Mouse (Mus musculus) liver, adult 2 months (tissue): ENCODE results near the gene Slc45a1. TPM values are rescaled to one million over a fixed set of nuclear protein-coding genes. Genes with fewer than 3 reads are reported as not detected.

Experiments
- DNase-seq: peaks from one replicate; pipeline ENCODE4 v3.0.0-alpha.2; 2011; ENCODE audit warnings: low read depth, low spot score; ENCODE audit errors: extremely low read depth
- H3K27ac ChIP-seq: fragments of 200-500 bp; replicated peaks from 2 replicates; pipeline ENCODE4 v1.5.1; 2012; ENCODE audit warnings: low read depth, mild to moderate bottlenecking, control low read depth, inconsistent platforms, low read length; ENCODE audit not compliant: insufficient read depth
- H3K27me3 ChIP-seq: fragments of 200-500 bp; 2 replicates; pipeline ENCODE4 v1.6.1; 2012; ENCODE audit warnings: mild to moderate bottlenecking, moderate library complexity, low read length, inconsistent platforms; ENCODE audit not compliant: control insufficient read depth, insufficient read depth
- H3K36me3 ChIP-seq: fragments of 200-500 bp; 2 replicates; pipeline ENCODE4 v1.6.1; 2012; ENCODE audit warnings: low read length, inconsistent platforms; ENCODE audit not compliant: control insufficient read depth, insufficient read depth
- H3K4me1 ChIP-seq: fragments of 200-500 bp; 2 replicates; pipeline ENCODE4 v1.6.1; 2011; ENCODE audit warnings: low read length; ENCODE audit not compliant: control insufficient read depth, insufficient read depth
- H3K4me3 ChIP-seq: fragments of 200-500 bp; 2 replicates; pipeline ENCODE4 v1.5.1; 2011; ENCODE audit warnings: low read depth, mild to moderate bottlenecking, control low read depth, low read length, moderate library complexity; ENCODE audit not compliant: insufficient read depth
- H3K79me2 ChIP-seq: fragments of 200-500 bp; 2 replicates; pipeline ENCODE4 v1.6.1; 2012; ENCODE audit warnings: inconsistent platforms, mild to moderate bottlenecking, low read length, moderate library complexity; ENCODE audit not compliant: control insufficient read depth, insufficient read depth
- H3K9ac ChIP-seq: fragments of 200-500 bp; 2 replicates; pipeline ENCODE4 v1.6.1; 2012; ENCODE audit warnings: low read depth, mild to moderate bottlenecking, control low read depth, inconsistent platforms, low read length
- CTCF ChIP-seq: fragments of 200-500 bp; IDR thresholded peaks from 2 replicates; pipeline ENCODE4 v1.5.1; 2011; ENCODE audit warnings: low read depth, low read length, control low read depth
- POLR2A ChIP-seq: fragments of 200-500 bp; IDR thresholded peaks from 2 replicates; pipeline ENCODE4 v1.6.1; 2011; ENCODE audit warnings: low read length, control low read depth; ENCODE audit not compliant: insufficient read depth; ENCODE audit errors: extremely low read depth
- WGBS: fragments of 180-500 bp; shearing (Covaris S2); methylation state at CpG from one replicate; pipeline ENCODE4 v1.1.7; 2018; 5-methylcytosine and 5-hydroxymethylcytosine counted together
- polyA plus RNA-seq: library from polyadenylated mRNA; depleted of rRNA; stranded (reverse); fragments of >200 nt; gene quantifications from 2 replicates; pipeline ENCODE4 v1.2.3, GENCODE M21; 2012; rRNA removed
- total RNA-seq: library from RNA; depleted of rRNA; stranded (reverse); fragments of >200 nt; gene quantifications from 2 replicates; pipeline ENCODE4 v1.2.3, GENCODE M21; 2014; rRNA removed

The Slc45a1 gene
- total RNA-seq (not detected in 2 replicates), polyA plus RNA-seq (not detected in 2 replicates)

DNA sequence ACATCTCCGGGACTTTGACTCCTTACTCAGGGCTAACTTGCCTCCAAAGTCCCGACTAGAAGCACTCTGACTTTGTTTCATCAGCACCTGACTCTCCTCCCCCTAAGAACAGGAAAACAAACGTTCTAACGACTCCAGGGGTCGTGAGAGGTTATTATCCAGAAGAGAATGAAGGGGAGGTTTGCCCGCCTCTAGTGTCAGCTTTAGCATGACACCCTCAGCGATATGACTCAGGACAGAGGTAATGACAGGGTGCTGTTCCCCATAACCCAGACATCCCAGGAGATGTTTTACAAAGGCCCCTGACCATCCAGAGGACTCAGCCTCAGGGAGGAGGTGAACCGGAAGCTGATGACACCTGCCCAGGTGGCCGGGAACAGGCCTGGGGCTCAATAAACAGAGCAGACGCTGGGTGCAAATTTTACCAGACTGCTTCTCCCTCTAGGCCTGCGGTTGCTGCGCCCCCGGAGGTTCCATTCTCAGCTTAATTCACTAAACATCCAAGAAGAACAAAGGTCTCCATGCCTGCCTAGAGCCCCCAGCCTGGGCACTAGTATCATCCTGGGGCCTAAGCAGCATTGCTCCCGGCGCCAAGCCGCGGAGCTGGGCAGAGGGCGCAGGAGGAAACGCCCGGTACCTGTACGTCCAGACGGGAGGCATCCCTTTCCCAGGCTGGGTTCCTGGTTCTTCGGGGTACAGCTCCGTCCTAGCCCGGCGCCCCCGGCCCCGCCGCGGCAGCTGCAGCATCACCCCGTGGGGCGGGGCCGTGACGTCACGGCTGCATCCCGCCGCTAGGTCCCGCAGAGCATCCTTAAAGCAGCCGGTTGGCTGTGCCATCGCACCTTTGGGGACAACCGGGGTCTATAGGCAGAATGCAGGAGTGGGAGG is at the start of gene Slc45a1:
Slc45a1 (minus strand) TSS at position 785 of the 888 bp plus-strand sequence.
- TF ChIP-seq POLR2A (no peak), CTCF (no peak)
- Histone ChIP-seq H3K4me1 (no peaks in the 10 kb centered on the region; the same call in 1 of the 2 replicates), H3K79me2 (no peaks in the 10 kb centered on the region), H3K27ac (no peak within 1 kb of the TSS), H3K27me3 (peaks cover 2% of the 10 kb centered on the region; the same call in 1 of the 2 replicates), H3K9ac (no peak within 1 kb of the TSS), H3K4me3 (no peak within 1 kb of the TSS), H3K36me3 (no peaks in the 10 kb centered on the region)
- no peak for DNase-seq
- 16% methylated on average over 41 of the region's 41 CpGs for WGBS

DNA sequence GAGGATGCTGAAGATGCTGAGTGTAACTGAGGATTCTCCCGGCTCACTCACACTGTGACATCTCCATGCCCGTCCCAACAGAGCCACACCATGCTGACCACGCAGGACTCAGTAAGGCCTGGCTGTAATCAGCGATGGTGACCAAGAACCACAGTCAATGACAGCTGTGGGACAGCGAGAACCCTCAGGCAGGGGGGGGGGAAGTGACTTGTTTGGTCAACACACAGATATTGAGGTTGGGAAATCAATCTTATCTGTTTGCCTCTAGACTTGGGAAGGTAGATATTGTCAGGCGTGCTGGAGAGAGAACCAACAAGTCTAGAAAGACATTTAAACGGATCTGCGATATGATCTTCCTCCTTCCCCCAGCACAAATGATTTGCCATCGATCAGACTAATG is 48.9 kb upstream of the Slc45a1 start:
- peak overlapping the region; percentile 15; the same call in 1 of the 2 replicates for H3K9ac ChIP-seq
- H3K4me1 ChIP-seq: peaks cover 28% of the 10 kb centered on the region
- DNase-seq: peak; percentile 78
- H3K36me3 ChIP-seq: no peaks in the 10 kb centered on the region
- H3K4me3 ChIP-seq: no peak overlapping the region
- WGBS: 40% methylated on average over 9 of the region's 9 CpGs
- H3K79me2 ChIP-seq: no peaks in the 10 kb centered on the region
- peak overlapping the region; percentile 80 for H3K27ac ChIP-seq
- H3K27me3 ChIP-seq: no peaks in the 10 kb centered on the region
- TF ChIP-seq CTCF (no peak), POLR2A (no peak)

DNA sequence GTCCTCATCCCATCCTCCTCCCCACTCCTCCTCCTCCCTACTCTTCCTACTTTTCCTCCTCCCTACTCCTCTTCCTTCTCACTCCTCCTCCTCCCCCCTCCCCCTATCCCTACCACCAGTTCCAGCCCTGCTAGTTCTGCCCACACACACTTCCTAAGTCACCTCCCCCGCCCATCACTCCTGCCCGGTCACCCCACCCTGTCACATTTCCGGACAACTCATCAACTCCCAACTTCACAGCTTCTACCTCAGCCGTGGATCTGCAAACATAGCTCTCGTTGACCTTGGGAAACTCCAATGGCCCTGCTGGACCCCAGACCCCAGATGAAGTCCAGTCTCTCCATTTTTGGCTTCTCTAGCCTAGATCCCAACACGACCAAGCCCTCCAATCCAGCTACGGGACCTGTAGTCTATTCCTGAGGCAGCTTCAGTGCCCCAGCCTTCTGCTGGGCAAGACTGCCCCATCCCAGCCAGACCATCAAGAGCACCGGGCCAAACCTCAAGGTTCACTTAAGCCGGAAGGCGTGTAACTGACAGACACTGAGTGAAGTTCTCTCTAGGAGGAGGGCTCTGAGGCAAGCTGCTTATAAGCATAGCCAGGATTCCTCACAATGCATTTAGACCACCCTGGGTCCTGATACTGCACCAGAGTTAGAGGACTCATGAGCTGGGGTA is 42.6 kb upstream of the Slc45a1 start:
- no peak for DNase-seq

DNA sequence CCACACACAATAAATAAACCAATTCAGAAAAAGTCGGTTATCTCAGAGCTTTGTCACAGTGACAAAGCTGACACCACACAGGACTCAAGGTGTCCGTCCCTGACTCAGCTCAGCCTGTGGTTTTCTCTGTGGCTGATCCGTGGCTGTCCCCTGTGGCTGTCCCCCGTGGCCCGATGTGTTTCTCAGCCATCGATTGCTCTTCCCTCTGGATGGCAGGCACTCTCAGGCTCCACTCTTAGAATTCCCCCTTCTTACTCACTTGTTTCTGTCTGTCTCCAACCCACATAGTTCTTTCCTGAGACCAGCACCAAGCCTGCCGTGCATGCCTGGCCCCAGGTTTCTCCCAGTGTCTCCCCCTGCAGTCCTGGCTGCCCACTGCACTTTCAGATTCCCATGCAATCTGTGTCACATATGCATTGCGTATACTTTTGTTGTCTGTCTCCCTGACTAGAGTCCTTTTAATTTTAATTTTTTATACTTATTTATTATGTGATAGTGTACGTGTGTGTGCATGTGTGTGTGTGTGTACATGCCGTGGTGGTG is 41.0 kb upstream of the Slc45a1 start:
- WGBS: 79% methylated on average over 10 of the region's 10 CpGs
- TF ChIP-seq CTCF (peak; percentile 34), POLR2A (no peak)
- no peaks in the 10 kb centered on the region for H3K27me3 ChIP-seq
- no peak for DNase-seq
- H3K9ac ChIP-seq: no peak overlapping the region
- H3K36me3 ChIP-seq: no peaks in the 10 kb centered on the region
- no peak overlapping the region for H3K27ac ChIP-seq
- no peaks in the 10 kb centered on the region for H3K79me2 ChIP-seq
- H3K4me3 ChIP-seq: no peak overlapping the region
- H3K4me1 ChIP-seq: peaks cover 2% of the 10 kb centered on the region; the same call in 1 of the 2 replicates

More for the DNA sequence above, 42.6 kb upstream of the Slc45a1 start:
- no peak overlapping the region for H3K9ac ChIP-seq
- no peaks in the 10 kb centered on the region for H3K79me2 ChIP-seq
- no peak overlapping the region for H3K27ac ChIP-seq
- no peaks in the 10 kb centered on the region for H3K27me3 ChIP-seq
- H3K4me3 ChIP-seq: no peak overlapping the region
- TF ChIP-seq POLR2A (no peak), CTCF (no peak)
- H3K36me3 ChIP-seq: no peaks in the 10 kb centered on the region
- peaks cover 2% of the 10 kb centered on the region; the same call in 1 of the 2 replicates for H3K4me1 ChIP-seq
- WGBS: 72% methylated on average over 10 of the region's 10 CpGs

DNA sequence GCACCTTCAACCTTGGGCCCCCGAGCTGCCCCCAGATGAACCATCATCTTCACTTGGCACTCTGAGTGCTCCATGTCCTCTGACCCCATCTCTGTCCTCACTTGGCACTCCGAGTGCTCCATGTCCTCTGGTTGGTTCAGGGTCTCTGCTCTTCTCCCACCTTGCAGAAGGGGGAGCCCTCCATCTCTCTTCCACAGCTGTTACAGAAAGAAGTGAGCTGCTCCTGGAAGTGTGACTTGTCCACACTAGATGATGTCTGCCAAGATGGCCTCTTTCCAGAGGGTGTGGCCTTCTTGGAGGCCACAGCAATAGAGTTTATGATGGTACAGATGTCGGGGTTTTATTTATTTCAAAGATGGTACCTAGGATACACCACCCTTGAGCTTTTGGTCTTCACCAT is 38.8 kb upstream of the Slc45a1 start:
- Histone ChIP-seq H3K4me1 (peaks cover 18% of the 10 kb centered on the region), H3K79me2 (no peaks in the 10 kb centered on the region)

More for the DNA sequence above, 38.8 kb upstream of the Slc45a1 start:
- Histone ChIP-seq H3K27me3 (no peaks in the 10 kb centered on the region), H3K36me3 (no peaks in the 10 kb centered on the region), H3K9ac (no peak overlapping the region), H3K4me3 (no peak overlapping the region), H3K27ac (no peak overlapping the region)
- WGBS: 59% methylated on average over 3 of the region's 3 CpGs
- TF ChIP-seq CTCF: peak; percentile 32; the same call in 1 of the 2 replicates
- TF ChIP-seq POLR2A: no peak
- peak; percentile 57 for DNase-seq
